Mouse (Mus musculus): ENCODE measurements at regions not wholly inside any gene's neighbourhood (a gene's known extent, or its start where the extent isn't known, plus 50 kb on each side); places are given as distances from the start of the nearest gene placed in this dataset.

DNA sequence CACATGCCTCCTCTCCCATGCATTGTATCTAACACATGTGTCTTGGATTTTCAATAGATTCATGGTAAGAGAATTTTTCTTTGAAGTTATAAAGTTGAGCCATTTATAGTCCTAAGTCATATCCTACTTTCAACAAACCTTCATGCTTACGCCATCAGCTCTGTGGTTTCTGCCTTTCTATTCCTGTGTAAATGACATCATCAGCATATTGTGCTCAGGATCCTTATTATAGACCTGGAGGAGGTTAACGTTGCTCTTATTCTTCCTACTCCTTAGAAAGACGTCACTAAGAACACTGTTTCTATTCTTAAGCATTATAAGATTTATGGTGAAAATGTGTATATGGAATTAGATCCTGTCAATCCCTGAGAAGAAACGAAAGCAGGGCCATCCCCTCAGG is 93.7 kb upstream of the Pde7b start:
- H3K4me2 ChIP-seq (ENCODE audit: low read depth): no peak overlapping the region
- WGBS: 82% methylated on average over 4 of the region's 4 CpGs
- H3K27ac ChIP-seq (ENCODE audit: low read depth, low read length): no peak overlapping the region
- H3K4me1 ChIP-seq (ENCODE audit: control insufficient read depth, insufficient read depth, low read length): no peaks in the 10 kb centered on the region
- no peaks in the 10 kb centered on the region for H3K27me3 ChIP-seq (ENCODE audit: control insufficient read depth, insufficient read depth, low read length)
- ATAC-seq (ENCODE audit: insufficient read depth, low FRiP score, low TSS enrichment) (no peak), DNase-seq (ENCODE audit: low spot score) (no peak)
- no peak overlapping the region for H3K9ac ChIP-seq (ENCODE audit: low read length)
- no peaks in the 10 kb centered on the region for H3K36me3 ChIP-seq (ENCODE audit: control insufficient read depth, insufficient read depth, low read length)
- H3K4me3 ChIP-seq (ENCODE audit: low read depth, low read length): no peak overlapping the region
- H3K9me3 ChIP-seq (ENCODE audit: control insufficient read depth, low read length): no peaks in the 10 kb centered on the region

DNA sequence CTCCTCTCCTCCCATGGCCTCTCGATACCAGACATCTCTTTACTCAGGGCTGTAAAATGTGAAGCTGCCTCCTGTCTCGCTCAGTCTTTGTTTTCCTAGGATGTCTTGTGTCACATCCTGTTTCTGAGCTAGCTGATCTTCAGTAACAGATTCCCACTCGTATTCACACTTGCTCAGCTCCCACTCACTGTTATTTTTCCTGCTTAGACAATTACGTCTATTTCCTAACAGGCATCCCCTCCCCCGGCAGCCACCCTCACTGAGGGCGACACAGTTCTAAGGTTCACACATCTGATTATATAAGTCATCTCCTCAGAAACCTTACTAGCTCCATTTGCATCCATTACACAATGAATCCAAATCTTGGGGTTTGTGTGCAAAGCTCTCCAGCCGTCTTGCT is 74.9 kb upstream of the Pde7b start:
- Histone ChIP-seq H3K4me2 (ENCODE audit: low read depth) (no peak overlapping the region), H3K36me3 (ENCODE audit: control insufficient read depth, insufficient read depth, low read length) (no peaks in the 10 kb centered on the region), H3K9ac (ENCODE audit: low read length) (no peak overlapping the region), H3K4me1 (ENCODE audit: control insufficient read depth, insufficient read depth, low read length) (no peaks in the 10 kb centered on the region), H3K9me3 (ENCODE audit: control insufficient read depth, low read length) (no peaks in the 10 kb centered on the region), H3K27ac (ENCODE audit: low read depth, low read length) (no peak overlapping the region), H3K27me3 (ENCODE audit: control insufficient read depth, insufficient read depth, low read length) (no peaks in the 10 kb centered on the region), H3K4me3 (ENCODE audit: low read depth, low read length) (no peak overlapping the region)
- WGBS: 63% methylated on average over 7 of the region's 7 CpGs
- DNase-seq (ENCODE audit: low spot score) (no peak), ATAC-seq (ENCODE audit: insufficient read depth, low FRiP score, low TSS enrichment) (no peak)

DNA sequence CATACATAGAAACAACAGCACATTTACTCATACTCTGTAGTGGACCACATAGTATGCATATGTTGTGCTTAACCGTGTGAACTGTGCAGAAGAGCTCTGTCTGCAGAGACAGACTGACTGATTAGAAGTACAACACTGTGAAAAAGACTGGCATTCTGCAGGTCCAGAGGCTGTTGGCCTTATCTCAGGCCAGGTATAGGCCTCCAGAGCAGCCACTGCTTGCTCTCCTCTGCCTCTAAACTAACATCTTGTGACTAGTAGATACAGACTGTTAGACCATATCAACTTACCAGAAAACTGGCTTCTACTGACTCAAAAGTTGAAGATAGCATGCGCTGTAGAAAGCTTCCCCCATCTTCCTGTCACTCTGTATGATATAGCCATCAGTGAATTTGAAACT is 73.5 kb upstream of the Pde7b start:
- Histone ChIP-seq H3K9me3 (ENCODE audit: control insufficient read depth, low read length) (no peaks in the 10 kb centered on the region), H3K4me2 (ENCODE audit: low read depth) (no peak overlapping the region), H3K27ac (ENCODE audit: low read depth, low read length) (no peak overlapping the region), H3K27me3 (ENCODE audit: control insufficient read depth, insufficient read depth, low read length) (no peaks in the 10 kb centered on the region), H3K9ac (ENCODE audit: low read length) (no peak overlapping the region), H3K36me3 (ENCODE audit: control insufficient read depth, insufficient read depth, low read length) (no peaks in the 10 kb centered on the region), H3K4me3 (ENCODE audit: low read depth, low read length) (no peak overlapping the region), H3K4me1 (ENCODE audit: control insufficient read depth, insufficient read depth, low read length) (no peaks in the 10 kb centered on the region)
- ATAC-seq (ENCODE audit: insufficient read depth, low FRiP score, low TSS enrichment) (no peak), DNase-seq (ENCODE audit: low spot score) (no peak)
- 92% methylated on average over 2 of the region's 2 CpGs for WGBS

DNA sequence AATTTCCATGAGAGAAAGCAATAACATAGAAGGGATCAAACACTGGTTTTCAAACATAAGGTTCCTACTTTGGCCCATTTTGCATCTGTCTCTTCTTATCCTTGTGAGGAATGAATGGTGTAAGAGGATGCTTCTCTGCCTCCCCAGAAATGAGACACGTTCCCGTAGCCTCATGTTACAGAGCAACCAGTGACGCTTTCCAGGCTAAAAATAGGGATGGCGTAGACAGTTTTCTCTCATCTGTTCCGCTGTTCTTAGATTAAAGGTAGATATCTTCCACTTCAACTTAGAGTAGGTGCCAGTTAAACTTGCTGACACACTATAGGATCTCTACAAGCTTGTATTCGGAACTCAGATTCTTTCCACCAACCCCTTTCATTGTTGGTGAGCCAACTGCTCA is 69.1 kb upstream of the Pde7b start:
- Histone ChIP-seq H3K9ac (ENCODE audit: low read length) (no peak overlapping the region), H3K4me3 (ENCODE audit: low read depth, low read length) (no peak overlapping the region), H3K27me3 (ENCODE audit: control insufficient read depth, insufficient read depth, low read length) (no peaks in the 10 kb centered on the region), H3K4me2 (ENCODE audit: low read depth) (no peak overlapping the region), H3K4me1 (ENCODE audit: control insufficient read depth, insufficient read depth, low read length) (no peaks in the 10 kb centered on the region), H3K36me3 (ENCODE audit: control insufficient read depth, insufficient read depth, low read length) (no peaks in the 10 kb centered on the region), H3K9me3 (ENCODE audit: control insufficient read depth, low read length) (no peaks in the 10 kb centered on the region), H3K27ac (ENCODE audit: low read depth, low read length) (no peak overlapping the region)
- 87% methylated on average over 6 of the region's 6 CpGs for WGBS
- DNase-seq (ENCODE audit: low spot score): no peak
- no peak for ATAC-seq (ENCODE audit: insufficient read depth, low FRiP score, low TSS enrichment)

DNA sequence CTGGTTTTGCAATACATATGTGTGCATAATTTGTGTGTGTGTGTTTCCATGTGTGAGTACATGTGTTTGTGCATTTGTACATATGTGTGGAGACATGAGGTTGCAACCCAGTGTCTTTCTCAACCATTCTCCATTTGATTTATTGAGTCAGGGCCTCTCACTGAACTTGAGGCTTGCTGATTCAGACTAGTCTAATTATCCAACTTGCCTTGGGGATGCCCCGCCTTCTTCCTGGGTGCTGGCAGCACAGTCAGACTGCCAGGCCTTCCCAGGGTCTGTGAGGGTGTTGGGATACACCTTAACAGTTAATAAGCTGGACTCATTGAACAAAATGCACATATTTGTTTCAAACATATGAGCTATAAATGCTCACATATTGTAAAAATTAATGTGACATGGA is 56.1 kb upstream of the Pde7b start:
- Histone ChIP-seq H3K27ac (ENCODE audit: low read depth, low read length) (no peak overlapping the region), H3K27me3 (ENCODE audit: control insufficient read depth, insufficient read depth, low read length) (no peaks in the 10 kb centered on the region), H3K9ac (ENCODE audit: low read length) (no peak overlapping the region), H3K4me1 (ENCODE audit: control insufficient read depth, insufficient read depth, low read length) (no peaks in the 10 kb centered on the region), H3K36me3 (ENCODE audit: control insufficient read depth, insufficient read depth, low read length) (no peaks in the 10 kb centered on the region), H3K4me2 (ENCODE audit: low read depth) (no peak overlapping the region), H3K9me3 (ENCODE audit: control insufficient read depth, low read length) (no peaks in the 10 kb centered on the region), H3K4me3 (ENCODE audit: low read depth, low read length) (no peak overlapping the region)
- 93% methylated on average over 1 of the region's 1 CpGs for WGBS
- no peak for DNase-seq (ENCODE audit: low spot score)
- no peak for ATAC-seq (ENCODE audit: insufficient read depth, low FRiP score, low TSS enrichment)

DNA sequence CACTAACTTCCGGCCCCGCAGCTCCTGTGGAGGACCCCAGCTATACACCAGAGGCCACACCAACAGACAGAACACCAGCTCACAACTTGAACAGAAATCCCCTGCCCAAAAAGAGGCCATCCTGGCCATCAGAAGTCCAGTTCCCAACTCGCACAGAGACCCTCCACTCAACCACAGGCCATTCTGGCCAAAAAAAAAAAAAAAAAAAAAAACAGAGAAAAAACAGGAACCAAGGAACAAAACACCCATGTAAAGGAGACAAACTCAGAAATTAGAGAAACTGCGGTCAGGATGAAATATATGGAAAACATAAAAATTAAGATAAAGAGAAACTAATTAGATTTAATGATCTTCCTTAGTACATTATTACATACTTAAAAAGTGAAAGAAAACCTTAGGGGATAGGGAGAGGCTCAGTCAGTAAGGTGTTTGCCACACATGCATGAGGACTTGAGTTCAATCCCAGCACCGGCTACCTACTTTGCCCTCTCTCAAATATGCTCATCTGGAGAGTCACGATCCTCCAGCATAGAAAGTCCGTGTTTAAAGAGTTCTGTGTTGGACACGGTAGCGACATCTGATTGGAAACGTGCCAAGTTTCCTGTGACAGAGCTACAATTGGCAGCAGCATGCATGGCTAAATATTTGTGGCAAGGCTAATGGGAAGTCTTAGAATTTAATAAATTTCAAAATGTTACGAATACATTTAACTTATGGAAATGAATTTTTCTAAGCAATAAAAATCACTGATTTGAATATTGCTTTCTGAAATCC is 51.9 kb upstream of the Pde7b start:
- 92% methylated on average over 11 of the region's 11 CpGs for WGBS
- Histone ChIP-seq H3K27me3 (ENCODE audit: control insufficient read depth, insufficient read depth, low read length) (no peaks in the 10 kb centered on the region), H3K36me3 (ENCODE audit: control insufficient read depth, insufficient read depth, low read length) (no peaks in the 10 kb centered on the region), H3K4me3 (ENCODE audit: low read depth, low read length) (no peak overlapping the region), H3K27ac (ENCODE audit: low read depth, low read length) (no peak overlapping the region), H3K4me1 (ENCODE audit: control insufficient read depth, insufficient read depth, low read length) (no peaks in the 10 kb centered on the region), H3K9ac (ENCODE audit: low read length) (no peak overlapping the region), H3K9me3 (ENCODE audit: control insufficient read depth, low read length) (no peaks in the 10 kb centered on the region), H3K4me2 (ENCODE audit: low read depth) (no peak overlapping the region)
- ATAC-seq (ENCODE audit: insufficient read depth, low FRiP score, low TSS enrichment): no peak
- DNase-seq (ENCODE audit: low spot score): no peak

DNA sequence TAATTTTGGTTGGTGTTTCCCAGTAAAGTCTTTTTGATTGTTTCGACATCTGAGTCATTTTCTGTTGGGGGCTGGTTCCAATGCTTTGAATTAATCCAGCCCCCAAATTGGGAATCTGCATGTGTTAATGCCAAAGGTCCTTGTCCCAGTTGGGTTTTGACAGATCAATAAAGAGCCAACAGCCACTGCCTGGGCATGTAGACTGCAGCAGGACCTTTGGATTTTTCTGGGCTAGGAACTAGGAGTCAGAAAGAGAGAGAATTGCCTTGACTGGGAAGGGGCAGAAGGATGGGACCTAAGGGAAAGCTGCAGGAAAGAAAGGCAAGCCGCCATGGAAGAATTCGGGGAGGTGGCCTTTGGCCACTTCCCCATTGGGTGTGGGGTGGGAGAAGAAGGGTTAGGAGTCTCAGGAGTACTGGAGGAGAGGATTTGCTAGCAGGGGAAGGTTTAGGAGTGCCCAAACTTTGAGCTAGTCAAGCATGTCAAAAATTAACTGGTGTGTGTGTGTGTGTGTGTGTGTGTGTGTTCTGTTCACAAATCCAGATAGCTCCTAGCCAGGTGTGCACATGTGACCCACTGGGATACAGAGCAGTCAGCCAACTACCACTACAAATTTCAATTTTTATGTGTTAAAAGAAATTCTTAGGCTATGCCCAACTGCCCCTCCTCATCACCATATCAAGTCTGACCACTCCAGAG is 51.0 kb upstream of the Pde7b start:
- no peak overlapping the region for H3K27ac ChIP-seq (ENCODE audit: low read depth, low read length)
- 86% methylated on average over 3 of the region's 3 CpGs for WGBS
- ATAC-seq (ENCODE audit: insufficient read depth, low FRiP score, low TSS enrichment): no peak

More for the DNA sequence above, 51.0 kb upstream of the Pde7b start:
- Histone ChIP-seq H3K4me1 (ENCODE audit: control insufficient read depth, insufficient read depth, low read length) (no peaks in the 10 kb centered on the region), H3K9me3 (ENCODE audit: control insufficient read depth, low read length) (no peaks in the 10 kb centered on the region), H3K9ac (ENCODE audit: low read length) (no peak overlapping the region), H3K4me2 (ENCODE audit: low read depth) (no peak overlapping the region), H3K36me3 (ENCODE audit: control insufficient read depth, insufficient read depth, low read length) (no peaks in the 10 kb centered on the region), H3K4me3 (ENCODE audit: low read depth, low read length) (no peak overlapping the region), H3K27me3 (ENCODE audit: control insufficient read depth, insufficient read depth, low read length) (no peaks in the 10 kb centered on the region)
- no peak for DNase-seq (ENCODE audit: low spot score)
